Mouse (Mus musculus) gonadal fat pad, adult 2 months (tissue): ENCODE data around the gene Rbsn. TPM values are rescaled to one million over a fixed set of nuclear protein-coding genes. Genes with fewer than 3 reads are reported as not detected.

ENCODE experiments used
- DNase-seq: peaks from one replicate; pipeline ENCODE4 v3.0.0-alpha.2; 2012; ENCODE audit warnings: low read depth
- polyA plus RNA-seq: library from polyadenylated mRNA; depleted of rRNA; stranded (reverse); fragments of >200 nt; gene quantifications from 2 replicates; pipeline ENCODE4 v1.2.3, GENCODE M21; 2012; rRNA removed

Gene Rbsn
- polyA plus RNA-seq: 10.7 and 11.1 TPM in 2 replicates

DNA sequence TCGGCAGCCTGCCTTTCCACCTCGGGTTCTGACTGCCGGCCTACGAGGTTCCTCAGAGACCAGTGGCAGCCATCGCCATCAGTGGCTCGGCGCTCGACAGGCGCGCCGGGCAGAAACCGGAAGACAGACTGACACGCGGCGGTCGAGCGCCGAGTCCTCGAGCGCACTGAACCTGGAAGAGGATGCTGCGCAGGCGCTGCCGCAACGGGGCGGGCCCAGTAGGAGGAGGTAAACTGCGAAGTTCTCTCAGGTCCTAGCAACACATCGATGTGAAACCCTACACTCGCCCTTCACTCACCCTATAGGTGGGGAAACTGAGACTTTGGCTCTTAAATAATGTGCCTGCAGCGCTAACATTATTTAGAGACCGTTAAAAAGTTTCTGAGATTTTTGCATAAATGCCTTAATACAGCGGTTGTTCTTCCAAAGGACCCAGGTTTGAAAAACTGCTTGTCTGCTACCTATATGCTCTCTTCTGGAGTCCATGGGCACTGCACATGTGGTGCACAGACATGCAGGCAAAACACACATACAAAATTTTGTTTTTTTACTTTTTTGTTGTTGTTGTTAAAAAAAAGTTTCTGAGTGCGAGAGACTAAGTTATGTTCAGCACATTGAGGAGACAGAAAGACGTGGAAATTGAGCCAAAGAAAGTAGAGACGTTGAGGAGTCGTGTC, at the start of gene Rbsn:
TSS of gene Rbsn (minus strand) at position 153 of the 677 bp plus-strand sequence.
- DNase-seq: peak; percentile 51

DNA sequence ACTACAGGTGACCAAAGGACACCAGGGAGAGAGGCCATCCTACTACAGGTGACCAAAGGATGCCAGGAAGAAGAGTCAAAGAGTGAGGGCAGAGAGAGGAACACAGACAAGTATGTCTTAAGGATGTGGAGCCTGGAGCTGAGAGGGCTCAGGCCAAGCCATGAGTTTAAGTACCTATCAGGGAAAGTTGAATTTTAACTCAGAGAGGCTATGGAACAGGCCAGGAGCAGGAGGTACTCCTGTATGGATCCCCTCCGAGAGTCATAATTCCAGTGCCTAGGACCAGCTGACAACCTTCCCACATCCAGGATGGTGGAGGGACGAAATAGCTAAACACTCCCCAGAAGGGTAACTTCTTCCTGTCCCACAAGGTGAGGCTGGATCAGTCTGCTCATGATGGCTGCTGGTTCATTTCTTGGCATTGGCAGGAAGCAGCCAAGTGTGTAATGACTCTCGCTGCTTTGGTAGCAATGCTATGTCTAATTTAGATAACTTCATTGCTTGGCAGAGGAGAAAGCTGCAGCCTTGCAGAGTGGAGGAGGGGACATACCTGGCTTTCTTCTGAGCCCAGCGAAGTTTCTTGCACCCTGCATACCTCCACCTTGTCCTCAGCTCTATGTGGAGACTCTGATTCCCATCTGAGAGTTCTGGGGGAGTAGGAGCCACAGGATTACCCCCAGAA, 46.6 kb upstream of the Rbsn start:
- no peak for DNase-seq

DNA sequence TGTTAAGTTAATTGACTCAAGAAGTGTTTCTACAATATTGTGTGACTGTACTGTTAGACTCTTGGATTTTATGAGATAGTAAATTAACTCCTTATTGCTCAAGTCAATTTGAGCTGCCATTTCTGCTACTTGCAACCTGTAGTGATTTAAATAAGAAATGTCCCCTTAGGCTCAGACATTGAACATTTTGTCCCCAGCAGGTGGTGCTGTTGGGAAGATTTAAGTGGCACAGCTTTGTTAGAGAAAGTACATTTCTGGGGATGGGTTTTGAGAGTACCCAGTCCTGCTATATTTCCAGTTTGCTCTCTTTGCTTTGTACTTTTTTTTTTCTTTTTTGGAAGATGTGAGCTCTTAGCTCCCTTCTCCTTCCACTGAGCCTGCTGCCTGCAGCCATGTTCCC, 40.6 kb upstream of the Rbsn start:
- no peak for DNase-seq

DNA sequence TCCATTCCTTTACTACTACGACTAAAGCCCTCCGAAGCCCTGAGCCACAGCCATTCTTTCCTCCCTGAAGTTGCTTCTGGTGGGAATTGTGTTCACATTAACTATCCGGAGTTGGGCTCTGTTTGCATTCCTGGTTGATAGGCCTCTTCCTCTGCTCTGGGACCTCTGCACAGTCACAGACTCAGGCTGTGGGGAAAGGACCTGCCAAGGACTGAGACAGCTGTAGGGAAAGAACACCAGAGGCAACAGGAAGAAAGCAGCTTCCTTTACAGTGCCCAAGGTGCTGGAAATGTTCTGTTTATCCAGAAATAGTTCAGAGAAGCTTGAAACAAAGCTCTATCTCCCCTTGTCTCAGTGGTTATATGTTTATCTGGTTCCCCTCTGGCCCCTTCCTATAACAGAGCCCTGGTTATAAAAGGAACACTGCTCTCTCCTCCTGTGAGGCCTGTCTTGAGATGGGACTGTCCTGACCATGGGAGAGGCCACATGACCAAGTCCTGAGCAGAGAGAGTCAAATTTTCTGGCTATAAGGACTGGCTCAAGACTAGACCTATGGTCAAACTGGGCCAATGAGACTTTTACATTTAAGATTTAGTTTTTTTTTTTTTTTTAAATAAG, 38.6 kb upstream of the Rbsn start:
- no peak for DNase-seq

DNA sequence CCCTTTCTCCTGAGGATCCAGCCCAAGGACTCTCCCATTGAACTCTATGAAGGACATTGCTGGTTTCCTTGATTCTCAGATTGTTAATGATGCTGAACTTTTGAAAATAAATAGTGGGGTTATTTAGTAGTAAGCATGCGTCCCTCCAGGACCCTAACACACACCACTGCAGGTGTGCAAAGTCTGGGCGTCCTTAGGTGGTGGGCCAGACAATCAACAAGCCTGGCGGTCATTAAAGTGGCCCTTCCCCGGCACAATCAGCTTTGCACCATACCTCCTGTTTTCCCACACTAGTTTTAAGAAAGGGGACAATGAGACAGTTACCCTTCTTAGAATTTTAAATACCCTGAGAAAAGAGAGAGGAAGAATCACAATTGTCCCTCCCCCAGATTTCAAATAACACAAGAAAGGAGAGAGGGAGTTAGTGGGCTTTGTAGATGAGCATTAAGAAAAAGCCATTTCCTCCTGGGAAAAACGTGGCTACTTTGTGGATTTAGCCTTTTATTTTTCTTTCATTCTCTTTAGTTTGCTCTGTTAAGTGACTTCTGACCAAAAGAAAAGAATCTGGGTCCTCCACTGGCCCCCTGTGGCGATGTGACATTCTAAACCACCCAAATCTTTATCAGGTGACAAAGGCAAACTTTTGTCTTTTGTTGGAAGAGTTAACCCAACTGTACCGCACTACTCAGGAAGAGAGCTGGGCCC, 32.6 kb upstream of the Rbsn start:
- no peak for DNase-seq

DNA sequence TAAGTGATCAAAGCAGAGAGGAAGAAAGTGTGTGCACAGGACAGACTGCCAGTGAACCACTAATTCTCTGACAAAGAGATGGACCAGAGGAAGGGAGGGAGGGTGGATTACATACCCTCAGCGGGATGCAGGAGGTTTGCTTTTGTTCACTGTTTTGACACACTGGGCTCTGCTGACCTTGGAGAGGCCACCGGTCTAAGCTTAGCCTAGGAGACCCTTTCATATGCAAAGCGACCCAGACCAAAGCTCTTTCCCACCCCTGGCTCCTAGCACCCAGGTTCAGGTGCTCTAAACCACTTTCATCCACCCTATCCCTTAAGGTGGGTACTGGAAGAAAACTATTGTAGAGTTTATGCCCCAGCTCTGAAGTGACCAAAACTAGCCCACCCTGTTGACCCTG, 31.6 kb upstream of the Rbsn start:
- DNase-seq: no peak

DNA sequence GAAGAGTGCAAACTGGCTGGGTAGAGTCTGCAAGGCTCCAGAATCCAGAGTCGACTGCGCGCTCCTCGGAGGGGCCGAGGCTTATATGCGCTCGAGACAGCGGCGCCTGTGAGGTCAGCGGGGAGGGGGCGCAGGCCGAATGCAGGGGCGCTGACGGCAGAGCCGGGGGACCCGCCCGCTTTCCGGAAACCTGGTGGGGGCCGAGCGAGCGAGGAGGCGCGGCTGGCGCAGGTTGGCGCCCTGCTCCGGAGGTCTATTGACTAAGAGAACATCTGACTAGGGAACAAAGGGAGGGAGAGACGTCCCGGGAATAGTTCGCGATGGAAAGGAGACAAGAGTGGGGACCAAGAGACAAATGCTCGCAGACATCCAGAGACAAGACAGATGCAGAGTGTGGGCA, 29.9 kb upstream of the Rbsn start, which contains the start of gene Trh:
TSS of gene Trh (minus strand) at position 60 of the 400 bp plus-strand sequence.
- no peak for DNase-seq

DNA sequence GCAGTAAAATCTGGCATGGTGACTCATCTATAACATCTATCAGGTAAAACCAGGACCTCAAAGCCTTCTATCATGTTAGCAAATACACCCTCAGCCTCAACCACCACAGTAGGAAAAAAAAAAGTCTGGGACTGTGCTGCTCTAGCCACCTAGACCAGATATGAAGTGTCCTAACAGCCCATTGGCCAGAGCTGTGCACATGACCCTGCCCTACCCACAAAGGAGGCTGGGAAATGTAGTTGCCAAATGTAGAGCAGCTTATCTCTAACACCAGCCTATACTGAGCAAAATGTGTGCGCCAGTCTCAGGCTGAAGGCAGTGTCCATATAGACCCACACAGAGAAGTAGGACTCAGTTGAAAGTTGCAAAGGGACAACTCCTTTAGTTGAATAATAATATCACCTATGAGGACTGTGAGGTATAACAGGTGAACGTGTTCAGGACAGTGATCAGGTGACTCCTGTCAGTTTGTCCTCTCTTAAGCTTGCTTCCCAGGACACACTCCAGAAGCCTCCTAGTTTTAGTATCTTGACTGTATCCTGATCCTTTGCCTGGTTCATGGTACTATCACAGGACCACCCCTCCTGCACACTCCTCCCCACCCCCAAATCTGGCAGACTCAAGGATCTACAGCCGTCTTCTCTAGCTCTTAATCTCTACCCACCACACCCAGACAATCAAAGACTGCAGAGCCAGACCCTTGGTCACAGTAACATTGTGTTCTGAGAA, 26.6 kb upstream of the Rbsn start:
- no peak for DNase-seq

DNA sequence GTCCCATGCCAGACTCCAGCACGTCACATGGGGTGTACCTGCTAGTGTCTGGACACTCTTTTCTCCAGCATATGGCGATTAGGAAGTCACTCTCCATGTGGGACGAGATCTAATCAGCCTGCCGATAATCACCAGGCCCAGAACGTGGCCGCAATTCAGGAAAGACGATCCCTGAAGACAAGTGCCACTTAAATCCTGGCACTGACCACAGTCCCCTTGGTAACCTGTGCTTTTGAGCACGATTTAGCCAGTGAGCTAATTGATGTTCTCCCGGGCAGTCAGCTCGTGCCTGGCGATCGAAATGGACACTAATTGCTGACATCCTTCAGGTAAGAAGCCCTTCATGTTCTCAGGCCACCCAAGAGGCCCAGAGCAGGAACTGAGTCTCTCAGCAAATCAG, 20.3 kb upstream of the Rbsn start:
- DNase-seq: no peak

DNA sequence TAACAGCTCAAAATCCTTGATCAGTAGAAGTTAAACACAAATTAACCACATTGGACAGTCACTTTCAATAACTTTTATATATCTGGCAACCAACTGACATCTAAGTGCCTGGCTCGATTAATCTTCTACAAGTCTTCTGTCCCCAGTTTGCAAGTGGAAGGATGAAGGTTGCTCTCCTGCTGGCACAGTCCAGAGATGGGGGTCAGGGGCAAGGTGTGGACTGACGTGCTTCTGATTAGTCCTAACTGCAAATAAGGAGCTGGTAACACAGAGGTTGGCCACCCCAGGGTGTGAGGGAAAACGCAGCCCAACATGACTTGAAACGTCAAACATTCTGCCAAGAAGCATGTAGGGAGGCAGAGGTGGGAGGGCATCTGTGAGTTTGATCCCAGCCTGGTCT, 17.0 kb upstream of the Rbsn start:
- DNase-seq: no peak

DNA sequence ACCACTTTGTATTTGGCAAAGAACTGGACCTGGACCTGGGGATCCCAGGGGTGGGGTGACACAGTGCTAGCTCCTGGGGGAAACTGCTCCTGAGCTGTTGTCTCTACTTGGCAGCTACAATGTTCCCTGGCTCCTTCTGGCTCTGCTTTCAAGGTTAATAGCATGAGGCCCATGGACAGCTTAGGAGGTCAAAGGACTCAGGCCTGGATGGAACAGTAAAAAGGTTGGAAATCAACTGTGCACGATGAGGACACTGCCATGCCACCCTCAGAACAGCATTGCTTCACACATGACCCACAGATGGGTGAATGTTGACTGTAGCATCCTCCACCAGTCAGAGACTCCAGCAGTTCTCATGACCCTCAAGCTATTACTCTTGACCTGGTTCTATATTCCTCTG, 16.6 kb upstream of the Rbsn start:
- no peak for DNase-seq

DNA sequence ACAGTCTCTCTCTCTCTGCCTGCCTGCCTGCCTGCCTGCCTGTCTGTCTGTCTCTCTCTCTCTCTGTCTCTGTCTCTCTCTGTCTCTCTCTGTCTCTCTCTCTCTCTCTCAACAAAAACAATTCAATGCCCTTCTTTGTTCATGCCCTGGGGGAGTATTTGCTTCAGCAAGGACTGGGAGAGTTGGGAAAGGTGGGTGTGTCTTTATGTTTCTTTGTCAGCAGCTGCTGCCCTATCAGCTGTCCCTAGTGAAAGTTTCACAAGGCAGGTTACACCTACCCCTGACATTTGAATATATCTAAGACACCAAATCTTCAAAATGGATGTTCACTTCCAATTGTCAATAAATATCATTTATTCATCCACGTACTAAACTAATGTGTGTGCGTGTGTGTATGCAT, 14.9 kb upstream of the Rbsn start:
- DNase-seq: no peak

DNA sequence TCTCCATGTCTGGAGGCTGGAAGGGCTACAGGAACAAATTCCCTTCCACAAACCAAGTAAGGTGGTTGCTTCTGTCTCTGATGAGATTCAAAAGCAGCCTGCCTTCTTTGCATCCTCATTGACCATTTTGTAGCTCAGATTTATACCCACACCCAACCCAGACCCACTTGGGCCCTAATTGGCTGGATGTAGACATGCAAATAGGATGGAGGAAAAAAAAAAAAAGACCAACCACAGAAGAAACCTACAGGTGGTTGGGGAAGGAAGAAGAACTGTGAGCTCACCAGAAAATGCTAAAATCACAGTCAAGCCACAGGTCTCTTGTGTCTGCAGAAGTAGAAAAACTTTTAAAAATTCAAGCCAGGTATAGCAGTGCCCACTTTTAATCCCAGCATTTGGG, 14.4 kb upstream of the Rbsn start:
- DNase-seq: no peak

DNA sequence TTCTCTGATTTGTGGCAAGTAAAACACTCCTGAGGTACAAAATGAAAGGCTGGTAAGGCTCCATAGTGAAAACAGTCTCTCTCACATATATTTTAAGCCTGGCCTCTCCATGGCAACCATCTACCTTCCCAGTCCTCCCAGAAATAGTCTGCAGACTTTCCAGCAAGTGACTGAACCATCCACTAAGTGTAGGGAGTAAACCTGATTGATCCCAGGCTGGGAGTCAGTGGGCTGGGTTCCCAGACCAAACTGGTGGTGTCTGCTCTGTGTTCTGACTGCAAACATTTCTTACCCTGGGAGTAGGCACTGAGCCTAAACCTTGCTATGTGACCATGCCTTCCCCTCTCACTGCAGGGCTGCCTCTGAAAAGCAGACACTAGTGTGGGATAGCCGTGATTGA, 10.3 kb upstream of the Rbsn start:
- no peak for DNase-seq

DNA sequence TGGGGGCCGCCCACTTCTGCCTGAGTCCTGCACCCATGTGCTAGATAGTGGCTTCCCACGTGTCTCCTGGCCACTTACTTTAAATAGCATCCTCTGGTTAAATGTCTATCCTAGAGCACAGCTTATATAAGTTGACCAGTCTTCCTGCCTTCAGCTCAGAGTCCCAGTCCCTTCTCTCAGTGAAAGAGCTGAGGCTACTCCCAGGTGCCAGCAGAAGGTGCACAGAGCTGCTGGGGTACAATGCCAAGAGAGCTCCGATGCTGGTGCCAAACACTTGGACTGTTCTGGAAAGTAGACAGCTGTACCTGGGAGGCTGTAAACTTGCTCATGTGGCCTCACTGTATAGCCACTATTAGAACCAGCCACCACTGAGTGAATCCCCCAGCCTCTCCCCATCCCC, 7.3 kb upstream of the Rbsn start:
- no peak for DNase-seq

DNA sequence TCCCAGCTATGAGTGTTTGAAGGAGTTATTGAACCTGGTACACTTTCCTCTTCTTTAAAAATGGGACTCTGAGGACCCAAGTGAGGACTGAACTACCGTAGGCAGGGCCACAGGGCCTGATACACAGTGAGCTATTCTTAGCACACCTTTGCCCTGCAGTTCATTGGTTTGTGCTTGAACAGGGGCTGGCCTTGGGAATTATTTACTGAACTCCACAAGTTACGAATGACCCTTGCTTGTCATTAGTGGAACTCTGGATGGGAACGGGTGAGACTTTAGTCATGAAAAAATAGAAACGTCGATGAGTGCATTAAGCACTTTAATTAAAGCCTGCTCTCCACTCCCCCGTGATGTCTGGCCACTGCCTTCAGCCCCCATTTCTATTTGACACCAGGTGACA, 6.9 kb upstream of the Rbsn start:
- no peak for DNase-seq

DNA sequence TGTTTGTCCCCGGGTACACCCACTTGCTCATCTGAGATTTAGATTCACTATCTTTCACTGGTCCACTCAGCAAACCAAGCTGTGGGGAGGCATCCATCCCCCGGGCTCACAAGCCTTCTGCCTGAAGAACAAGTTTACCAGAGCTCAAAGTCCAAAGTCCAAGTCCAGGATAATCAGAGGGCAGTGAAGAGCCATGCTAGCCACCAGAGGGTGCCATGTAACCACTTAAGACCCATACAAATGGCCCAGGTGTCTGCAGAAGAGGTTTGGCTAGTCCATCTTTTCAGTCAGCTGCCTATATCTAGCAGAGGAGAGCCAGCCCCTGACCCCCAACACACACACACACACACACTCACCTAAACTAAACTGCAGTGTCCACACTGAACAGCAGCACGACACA, 4.7 kb upstream of the Rbsn start:
- no peak for DNase-seq

DNA sequence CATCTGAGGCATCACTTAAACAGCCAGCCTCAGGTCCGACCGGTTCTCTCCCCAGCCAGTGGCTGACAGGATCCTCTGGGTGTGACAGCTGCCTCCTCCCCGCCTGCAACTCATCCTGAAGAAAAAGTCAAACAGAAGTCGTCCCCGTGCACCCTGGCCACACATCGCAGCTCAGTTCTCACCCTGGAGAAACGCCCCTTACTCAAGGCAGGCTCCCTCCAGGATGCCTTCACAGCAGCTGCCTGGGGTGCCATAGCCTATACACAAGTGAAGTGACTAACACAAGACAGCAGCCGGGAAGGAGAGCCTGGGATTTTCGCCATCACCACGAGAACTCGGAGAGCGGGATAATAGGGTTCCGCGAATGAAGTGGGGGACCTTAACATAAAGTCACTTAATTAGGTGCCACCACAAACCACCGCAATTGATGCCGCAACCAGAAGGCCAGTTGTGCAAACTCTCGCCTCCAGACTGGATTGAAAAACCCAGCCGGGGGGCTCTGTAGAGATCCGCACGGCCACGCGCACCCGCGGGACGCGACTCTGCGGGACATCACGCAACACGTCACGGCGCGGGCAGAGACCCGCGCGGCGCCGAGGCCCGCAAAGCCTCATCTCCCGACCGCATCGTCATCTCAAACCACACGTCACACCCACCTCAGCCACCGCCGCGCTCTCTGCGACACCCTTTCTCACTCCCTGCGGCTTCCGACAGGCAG, 511 bp downstream of the Rbsn start:
- DNase-seq: no peak

DNA sequence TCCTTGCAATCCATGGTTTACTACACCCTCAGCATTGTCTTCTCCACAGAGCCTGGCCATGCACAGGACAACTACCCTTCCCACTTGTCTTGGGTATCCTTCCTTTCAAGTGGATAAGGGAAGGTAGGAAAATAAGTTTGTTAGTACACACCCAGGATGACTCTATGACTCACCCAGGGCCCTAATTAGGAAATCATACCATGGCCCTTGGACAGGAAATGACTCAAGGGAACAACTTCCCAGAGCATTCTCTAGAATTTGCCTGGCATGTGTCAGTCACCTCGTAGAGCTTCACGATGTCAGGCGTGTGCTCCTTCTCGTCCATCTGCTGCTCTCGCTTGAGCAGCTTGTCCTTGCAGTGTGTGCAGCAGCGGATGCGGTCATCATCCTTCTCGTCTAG, 15.3 kb downstream of the Rbsn start:
- DNase-seq: no peak

DNA sequence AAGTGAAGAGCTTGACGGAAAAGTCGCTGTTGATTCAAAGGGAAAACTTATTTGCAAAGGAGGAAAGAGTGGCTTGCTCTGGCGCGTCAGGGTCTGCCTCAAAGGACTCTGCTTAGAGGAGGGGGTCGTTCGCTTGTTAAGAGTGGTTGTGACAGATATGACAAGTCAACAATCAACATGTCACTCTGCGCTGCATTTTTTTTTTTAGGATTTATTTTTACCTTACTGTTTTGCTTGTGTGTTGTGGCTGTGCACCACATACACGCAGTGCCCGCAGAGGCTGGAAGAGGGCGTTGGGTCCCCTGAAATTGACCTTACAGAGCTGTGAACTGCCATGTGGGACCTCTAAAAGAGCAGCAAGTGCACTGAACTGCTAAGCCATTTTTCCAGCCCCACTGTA, 30.5 kb downstream of the Rbsn start:
- no peak for DNase-seq

DNA sequence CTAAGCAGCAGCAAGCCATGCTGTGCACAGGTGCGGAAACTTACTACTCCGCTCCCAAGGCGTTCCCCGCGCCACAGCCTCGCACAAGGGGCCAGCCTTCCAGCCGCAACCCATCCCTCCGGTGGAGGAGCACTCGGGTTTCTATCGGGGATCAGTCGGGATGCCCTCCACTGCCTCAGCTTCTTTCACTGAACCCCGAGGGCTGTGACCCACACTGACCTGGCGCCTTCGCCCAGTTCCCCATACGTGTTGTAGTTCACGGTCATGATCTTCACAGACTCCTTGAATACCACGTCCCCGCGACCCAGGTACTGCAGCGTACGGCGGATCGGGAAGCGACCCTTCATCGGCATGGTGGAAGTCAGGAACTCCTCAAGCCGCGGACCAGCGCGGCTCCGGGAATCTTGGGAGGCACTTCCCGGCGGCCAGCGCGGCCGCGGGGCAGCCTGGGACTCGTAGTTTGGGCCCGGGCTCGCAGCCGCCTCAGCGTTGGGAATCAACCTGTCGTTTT, 31.0 kb downstream of the Rbsn start, which contains the start of gene Mrps25:
TSS of gene Mrps25 (minus strand) at position 413 of the 511 bp plus-strand sequence.
- no peak for DNase-seq
